9 mouse cellular contexts compared by ENCODE assay signal in genomic region chr9:14644956-14645355, GRCm38 (mm10). TPM values are rescaled to one million over a fixed set of nuclear protein-coding genes. Genes with fewer than 3 reads are reported as not detected.
DNase-seq lines count a peak whose midpoint lies in the region; ATAC-seq and TF ChIP-seq lines count a peak whose summit lies in the region.
"Had no signal": no experiment of that assay in that cellular context is flagged by ENCODE, and none has a peak within 500 bp of the region (broad histone marks: within the 10 kb centered on the region; RNA-seq: fewer than 3 reads in every experiment).

TSS of gene Amotl1 (minus strand) at chr9:14645056.

- peaks cover 10% of the 10 kb centered on the region; the same call in 1 of the 2 replicates for H3K4me1 ChIP-seq in kidney, adult 2 months (ENCODE audit: control insufficient read depth, insufficient read depth, low read length)
- peaks cover 10 to 22% of the 10 kb centered on the region in 2 experiments for H3K4me1 ChIP-seq in ES-E14 (ENCODE audit: control insufficient read depth in 2 of 2, insufficient read depth in 2 of 2, low read length in 2 of 2, poor library complexity in 1 of 2)
- peaks cover 35% of the 10 kb centered on the region for H3K4me1 ChIP-seq in embryonic facial prominence, embryonic 13.5 days

- no peak for ATAC-seq in embryonic facial prominence, embryonic 13.5 days (ENCODE audit: insufficient number of reproducible peaks, insufficient read depth, low FRiP score, low TSS enrichment, low read depth)
- no peak for ATAC-seq in inflammation-experienced regulatory T-cells, adult 6 months

- H3K4me2 ChIP-seq in embryonic facial prominence, embryonic 13.5 days = no peak within 1 kb of the TSS
- H3K4me2 ChIP-seq: hindbrain, embryonic 15.5 days had no signal

- whole genome bisulfite sequencing in kidney, adult 2 months = 69% methylated on average over 4 of the region's 4 CpGs
- WGBS in embryonic facial prominence, embryonic 13.5 days = 40% methylated on average over 4 of the region's 4 CpGs

- no peak within 1 kb of the TSS for H3K4me3 ChIP-seq in kidney, adult 2 months (ENCODE audit: insufficient read depth, low read depth, low read length)
- H3K4me3 ChIP-seq in ES-E14 (ENCODE audit: insufficient read depth in 1 of 2, low read depth in 1 of 2, low read length in 2 of 2, poor library complexity in 1 of 2, severe bottlenecking in 1 of 2) = no peak within 1 kb of the TSS
- H3K4me3 ChIP-seq in embryonic facial prominence, embryonic 13.5 days = no peak within 1 kb of the TSS
- H3K4me3 ChIP-seq: hindbrain, embryonic 15.5 days had no signal

- no peak within 1 kb of the TSS for H3K27ac ChIP-seq in kidney, adult 2 months (ENCODE audit: insufficient read depth, low read depth, low read length)
- H3K27ac ChIP-seq in ES-E14 (ENCODE audit: insufficient read depth, low read depth, low read length, poor library complexity, severe bottlenecking) = no peak within 1 kb of the TSS
- no peak within 1 kb of the TSS for H3K27ac ChIP-seq in embryonic facial prominence, embryonic 13.5 days
- H3K27ac ChIP-seq: hindbrain, embryonic 15.5 days had no signal

- in situ Hi-C loops in ES-E14 (cut with MboI; ENCODE audit: low sequenced_read_pairs in 2 of 2, unreplicated experiment in 2 of 2) = no loop called here

- H3K9me3 ChIP-seq in ES-E14 (ENCODE audit: control insufficient read depth, insufficient read depth, low read depth, low read length) = no peaks in the 10 kb centered on the region
- no peaks in the 10 kb centered on the region for H3K9me3 ChIP-seq in embryonic facial prominence, embryonic 13.5 days
- H3K9me3 ChIP-seq: hindbrain, embryonic 15.5 days had no signal

- H3K36me3 ChIP-seq in kidney, adult 2 months (ENCODE audit: control insufficient read depth, insufficient read depth, low read length) = no peaks in the 10 kb centered on the region
- H3K36me3 ChIP-seq in ES-E14 (ENCODE audit: control insufficient read depth, insufficient read depth, low read length, poor library complexity, severe bottlenecking) = no peaks in the 10 kb centered on the region
- no peaks in the 10 kb centered on the region for H3K36me3 ChIP-seq in embryonic facial prominence, embryonic 13.5 days
- H3K36me3 ChIP-seq: hindbrain, embryonic 15.5 days had no signal

- no peak for TF ChIP-seq CTCF in kidney, adult 2 months (conservative IDR thresholded peaks at IDR 0.05; ENCODE audit: insufficient read depth, insufficient read length, low read depth, low read length)

- DNase-seq in kidney, adult 2 months = no peak
- no peak for DNase-seq in kidney, postnatal 14 days
- DNase-seq in ES-E14 (ENCODE audit: low read depth, low spot score) = no peak
- DNase-seq in heart, postnatal 4 days = no peak
- no peak for DNase-seq in embryo, embryonic 10 days (ENCODE audit: low spot score)
- DNase-seq in thymus, postnatal 10 days (ENCODE audit: low spot score in 2 of 2) = no peak

- no peak within 1 kb of the TSS for H3K9ac ChIP-seq in ES-E14 (ENCODE audit: insufficient read depth, low read depth, low read length, poor library complexity, severe bottlenecking)
- H3K9ac ChIP-seq in embryonic facial prominence, embryonic 13.5 days = no peak within 1 kb of the TSS
- H3K9ac ChIP-seq: hindbrain, embryonic 15.5 days had no signal

- TF ChIP-seq POLR2A in kidney, adult 2 months (IDR thresholded peaks at IDR 0.05; ENCODE audit: low read depth, low read length) = no peak

- no peaks in the 10 kb centered on the region; the same call in 1 of the 2 replicates for H3K27me3 ChIP-seq in kidney, adult 2 months (replicated peaks; ENCODE audit: control insufficient read depth, insufficient read depth, low read length)
- H3K27me3 ChIP-seq in embryonic facial prominence, embryonic 13.5 days = no peaks in the 10 kb centered on the region
- H3K27me3 ChIP-seq: hindbrain, embryonic 15.5 days had no signal

TF ChIP-seq in ES-E14, 5 proteins besides CTCF, POLR2A, EP300 and RAD21:
- TF ChIP-seq ZNF384 (IDR thresholded peaks at IDR 0.05; ENCODE audit: low read depth, low read length) (no peak), MAFK (IDR thresholded peaks at IDR 0.05; ENCODE audit: insufficient read depth, low read depth, low read length) (no peak), CHD2 (IDR thresholded peaks at IDR 0.05; ENCODE audit: low read depth, low read length) (no peak), HCFC1 (IDR thresholded peaks at IDR 0.05; ENCODE audit: borderline replicate concordance, insufficient read depth, low read length) (no peak), ZC3H11A (IDR thresholded peaks at IDR 0.05; ENCODE audit: borderline replicate concordance, low read depth, low read length) (no peak)

RNA-seq across cellular contexts. Expression of gene Amotl1, which starts in this region (rescaled TPM):
- 15.5 and 19.4 TPM in 2 replicates for polyA plus RNA-seq in kidney, adult 2 months (2012; rRNA removed)
- total RNA-seq in ES-E14 (2012; rRNA removed) = 24.1 and 24.6 TPM in 2 replicates
- 35.4 and 35.5 TPM in 2 replicates for polyA plus RNA-seq in embryonic facial prominence, embryonic 13.5 days (2015; fragmentation: Nextera tagmentation; extraction: Ambion mirVana)
- 10 to 100 TPM; 60.5 TPM for total RNA-seq in heart, postnatal 4 days (2021)
- under 1 TPM in 2 of 3 experiments, not detected in 1; 0.04 to 0.72 TPM for polyA plus RNA-seq in inflammation-experienced regulatory T-cells, adult 6 months (2017; shearing (Covaris generic))
